Mouse (Mus musculus): ENCODE data around the gene Pdcd7.

Pdcd7 gene

DNA sequence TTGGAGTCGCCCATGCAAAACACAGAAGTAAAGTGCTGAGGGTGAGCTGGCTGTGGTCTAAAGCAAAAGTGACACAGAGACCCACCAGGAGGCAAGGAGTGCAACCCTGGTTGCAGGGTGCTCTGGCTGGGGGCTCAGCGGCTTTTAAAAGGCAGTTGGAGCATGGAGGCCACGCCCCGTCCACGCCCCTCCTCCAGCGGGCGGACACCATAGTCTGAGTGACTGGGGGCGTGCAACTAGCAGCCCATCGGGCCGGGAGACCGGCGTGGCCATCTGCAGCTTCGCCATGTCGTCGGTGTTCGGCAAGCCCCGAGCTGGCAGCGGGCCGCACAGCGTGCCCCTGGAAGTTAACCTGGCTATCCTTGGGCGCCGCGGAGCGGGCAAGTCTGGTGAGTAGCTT, 52.4 kb downstream of the Pdcd7 start, which contains the start of gene Rasl12:
Rasl12 (plus strand) TSS at position 228 of the 400 bp plus-strand sequence.
- DNase-seq (ENCODE audit: low read depth), result peak; percentile 55

DNA sequence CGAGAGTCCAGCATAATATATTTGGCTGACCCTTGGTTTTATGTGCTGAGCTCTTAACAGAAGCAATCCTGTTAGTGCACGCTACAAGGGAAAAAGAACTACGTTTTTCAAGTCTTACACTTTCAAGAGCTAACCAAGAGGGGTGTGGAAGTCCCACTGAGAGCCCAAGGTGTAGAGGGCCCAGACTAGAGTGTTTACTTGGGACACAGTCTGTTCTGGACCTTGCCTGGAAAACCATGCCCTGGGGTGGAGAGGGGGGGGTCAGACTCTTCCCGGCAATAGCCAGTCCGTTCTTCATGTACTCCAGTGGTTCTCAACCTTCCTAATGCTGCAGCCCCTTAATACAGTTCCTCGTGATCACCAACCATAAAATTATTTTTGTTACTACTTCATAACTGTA, 54.0 kb downstream of the Pdcd7 start:
- DNase-seq (ENCODE audit: low read depth), result no peak

- DNase-seq (ENCODE audit: low read depth), result peak; percentile 31
These were observed 58.7 kb downstream of the Pdcd7 start for GRCm38 (mm10) chr9:65404331-65405183.

GRCm38 (mm10) chr9:65405184-65405449, 59.2 kb downstream of the Pdcd7 start:
- no peak for DNase-seq (ENCODE audit: low read depth)

DNA sequence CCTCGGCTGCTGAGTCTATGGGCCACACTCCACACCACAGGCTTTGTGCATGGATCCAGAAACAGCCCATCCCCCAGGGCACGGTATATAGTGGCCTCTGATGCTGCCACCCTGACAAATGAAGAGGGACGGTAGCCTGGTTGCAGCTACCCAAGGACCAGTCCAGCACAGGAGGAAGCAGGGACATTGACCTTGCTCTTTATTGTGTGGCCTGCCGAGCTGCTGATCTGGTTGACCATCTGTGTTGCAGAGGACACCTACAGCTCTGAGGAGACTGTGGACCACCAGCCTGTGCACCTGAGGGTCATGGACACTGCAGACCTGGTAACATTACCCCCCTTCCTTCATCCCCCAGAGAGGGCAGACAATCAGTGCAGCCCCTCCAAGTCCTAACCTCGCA, 61.4 kb downstream of the Pdcd7 start:
- DNase-seq (ENCODE audit: low read depth), result no peak

- no peak for DNase-seq (ENCODE audit: low read depth)
These were observed 62.0 kb downstream of the Pdcd7 start for GRCm38 (mm10) chr9:65407861-65408260.

GRCm38 (mm10) chr9:65408871-65409295, 63.0 kb downstream of the Pdcd7 start:
- no peak for DNase-seq (ENCODE audit: low read depth)
